Mouse (Mus musculus): ENCODE measurements around the gene Cdc42ep5. TPM values are rescaled to one million over a fixed set of nuclear protein-coding genes. Genes with fewer than 3 reads are reported as not detected.
"Not testable (repeated sequence)": the region's sequence is repeated elsewhere in the genome, so short reads cannot be mapped to it uniquely, and the experiment has no call there.

The Cdc42ep5 gene
- polyA plus RNA-seq, 1 experiment from 2014 or later = 22.8 TPM

- Histone ChIP-seq H3K4me3 (ENCODE audit: low read depth, low read length) (peak overlapping the region; percentile 56), H3K9ac (ENCODE audit: low read depth, low read length) (peak overlapping the region; percentile 62), H3K27me3 (replicated peaks; ENCODE audit: control insufficient read depth, insufficient read depth, low read length) (no peaks in the 10 kb centered on the region), H3K27ac (ENCODE audit: low read depth, low read length) (no peak overlapping the region), H3K9me3 (ENCODE audit: control insufficient read depth, low read length) (no peaks in the 10 kb centered on the region), H3K4me1 (replicated peaks; ENCODE audit: control insufficient read depth, insufficient read depth, low read length) (peaks cover 15% of the 10 kb centered on the region; the same call in 1 of the 2 replicates), H3K36me3 (ENCODE audit: control insufficient read depth, insufficient read depth, low read length) (no peaks in the 10 kb centered on the region), H3K4me2 (peak overlapping the region; percentile 85)
- ATAC-seq (replicated peaks; ENCODE audit: low FRiP score) = peak; percentile 66
- peak; percentile 45 for DNase-seq (ENCODE audit: low spot score)
- WGBS = 1% methylated on average over 11 of the region's 11 CpGs
Measured at GRCm38 (mm10) chr7:4163571-4164072, 1.0 kb downstream of the Cdc42ep5 start.

GRCm38 (mm10) chr7:4161596-4161995, 3.1 kb downstream of the Cdc42ep5 start:
- not testable (repeated sequence) for H3K27ac ChIP-seq (ENCODE audit: low read depth, low read length); H3K4me3 ChIP-seq (ENCODE audit: low read depth, low read length); H3K9ac ChIP-seq (ENCODE audit: low read depth, low read length); H3K36me3 ChIP-seq (ENCODE audit: control insufficient read depth, insufficient read depth, low read length); ATAC-seq (replicated peaks; ENCODE audit: low FRiP score); DNase-seq (ENCODE audit: low spot score); H3K4me2 ChIP-seq; H3K9me3 ChIP-seq (ENCODE audit: control insufficient read depth, low read length); H3K27me3 ChIP-seq (replicated peaks; ENCODE audit: control insufficient read depth, insufficient read depth, low read length)
- peaks cover 15% of the 10 kb centered on the region; the same call in 1 of the 2 replicates for H3K4me1 ChIP-seq (replicated peaks; ENCODE audit: control insufficient read depth, insufficient read depth, low read length)
- WGBS = 90% methylated on average over 4 of the region's 4 CpGs

- ATAC-seq (replicated peaks; ENCODE audit: low FRiP score) = no peak
- H3K9me3 ChIP-seq (ENCODE audit: control insufficient read depth, low read length) = no peaks in the 10 kb centered on the region
- WGBS = 60% methylated on average over 4 of the region's 4 CpGs
- H3K36me3 ChIP-seq (ENCODE audit: control insufficient read depth, insufficient read depth, low read length) = no peaks in the 10 kb centered on the region
- H3K4me2 ChIP-seq = no peak overlapping the region
- no peak for DNase-seq (ENCODE audit: low spot score)
- H3K4me1 ChIP-seq (replicated peaks; ENCODE audit: control insufficient read depth, insufficient read depth, low read length) = peaks cover 5% of the 10 kb centered on the region; the same call in 1 of the 2 replicates
- H3K4me3 ChIP-seq (ENCODE audit: low read depth, low read length) = no peak overlapping the region
- H3K27me3 ChIP-seq (replicated peaks; ENCODE audit: control insufficient read depth, insufficient read depth, low read length) = peaks cover 7% of the 10 kb centered on the region
- no peak overlapping the region for H3K9ac ChIP-seq (ENCODE audit: low read depth, low read length)
- no peak overlapping the region for H3K27ac ChIP-seq (ENCODE audit: low read depth, low read length)
Measured at GRCm38 (mm10) chr7:4154976-4155375, 9.7 kb downstream of the Cdc42ep5 start.

GRCm38 (mm10) chr7:4154356-4154755, 10.3 kb downstream of the Cdc42ep5 start:
- peaks cover 5% of the 10 kb centered on the region; the same call in 1 of the 2 replicates for H3K4me1 ChIP-seq (replicated peaks; ENCODE audit: control insufficient read depth, insufficient read depth, low read length)
- DNase-seq (ENCODE audit: low spot score) (no peak), ATAC-seq (replicated peaks; ENCODE audit: low FRiP score) (no peak)
- H3K4me3 ChIP-seq (ENCODE audit: low read depth, low read length) = no peak overlapping the region
- H3K27me3 ChIP-seq (replicated peaks; ENCODE audit: control insufficient read depth, insufficient read depth, low read length) = peaks cover 7% of the 10 kb centered on the region
- 80% methylated on average over 5 of the region's 5 CpGs for WGBS
- no peaks in the 10 kb centered on the region for H3K9me3 ChIP-seq (ENCODE audit: control insufficient read depth, low read length)
- no peak overlapping the region for H3K4me2 ChIP-seq
- no peak overlapping the region for H3K9ac ChIP-seq (ENCODE audit: low read depth, low read length)
- H3K27ac ChIP-seq (ENCODE audit: low read depth, low read length) = no peak overlapping the region
- no peaks in the 10 kb centered on the region for H3K36me3 ChIP-seq (ENCODE audit: control insufficient read depth, insufficient read depth, low read length)

DNA sequence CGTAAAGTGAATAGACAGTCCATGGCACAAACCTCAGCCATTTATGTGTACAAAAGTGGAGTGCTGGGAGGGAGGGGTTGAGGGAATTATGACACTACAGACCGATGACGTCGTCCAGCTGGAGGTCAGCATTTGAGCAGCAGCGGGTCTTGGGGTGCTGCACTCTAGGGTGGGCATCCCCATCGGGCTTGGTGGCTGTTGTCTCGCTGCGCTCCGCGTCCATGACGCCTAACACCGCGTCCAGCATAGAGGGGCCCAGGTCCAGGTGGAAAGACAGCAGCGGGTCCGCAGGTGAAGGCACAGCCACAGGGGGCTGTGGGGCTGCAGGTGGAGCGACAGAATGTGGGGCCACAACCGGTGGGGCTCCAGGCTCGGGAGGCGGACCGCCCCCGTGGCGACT, 13.4 kb downstream of the Cdc42ep5 start:
- Histone ChIP-seq H3K27ac (ENCODE audit: low read depth, low read length) (no peak overlapping the region), H3K4me2 (peak overlapping the region; percentile 89), H3K27me3 (replicated peaks; ENCODE audit: control insufficient read depth, insufficient read depth, low read length) (peaks cover 7% of the 10 kb centered on the region), H3K9me3 (ENCODE audit: control insufficient read depth, low read length) (no peaks in the 10 kb centered on the region), H3K9ac (ENCODE audit: low read depth, low read length) (no peak overlapping the region), H3K4me3 (ENCODE audit: low read depth, low read length) (peak overlapping the region; percentile 82), H3K36me3 (ENCODE audit: control insufficient read depth, insufficient read depth, low read length) (peaks cover 8% of the 10 kb centered on the region), H3K4me1 (replicated peaks; ENCODE audit: control insufficient read depth, insufficient read depth, low read length) (peaks cover 19% of the 10 kb centered on the region)
- no peak for DNase-seq (ENCODE audit: low spot score)
- no peak for ATAC-seq (replicated peaks; ENCODE audit: low FRiP score)
- 35% methylated on average over 22 of the region's 22 CpGs for WGBS

DNA sequence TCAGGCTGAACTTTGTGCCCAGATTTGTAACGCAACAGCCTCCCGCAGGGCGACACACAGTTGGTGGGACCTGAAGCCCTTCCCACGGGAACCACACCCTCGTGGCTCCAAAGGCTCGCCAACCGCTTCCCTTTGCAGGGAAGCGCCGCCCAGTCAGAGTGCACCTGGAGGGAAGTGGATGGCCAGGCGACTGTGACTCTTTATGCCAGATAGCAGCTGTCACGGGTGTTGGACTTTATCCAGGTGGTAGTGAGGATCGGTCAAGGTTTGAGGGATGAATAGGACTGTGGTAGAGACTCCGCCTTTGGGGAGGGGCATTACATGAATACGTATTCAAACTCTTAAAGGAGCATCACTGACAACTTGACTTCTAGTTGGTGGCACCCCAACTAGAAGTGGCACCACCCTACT, 13.8 kb downstream of the Cdc42ep5 start:
- Histone ChIP-seq H3K9ac (ENCODE audit: low read depth, low read length) (no peak overlapping the region; the same call in 1 of the 2 replicates), H3K4me1 (replicated peaks; ENCODE audit: control insufficient read depth, insufficient read depth, low read length) (peaks cover 19% of the 10 kb centered on the region), H3K27ac (ENCODE audit: low read depth, low read length) (no peak overlapping the region), H3K36me3 (ENCODE audit: control insufficient read depth, insufficient read depth, low read length) (peaks cover 12% of the 10 kb centered on the region), H3K4me3 (ENCODE audit: low read depth, low read length) (peak overlapping the region; percentile 82), H3K27me3 (replicated peaks; ENCODE audit: control insufficient read depth, insufficient read depth, low read length) (peaks cover 7% of the 10 kb centered on the region), H3K4me2 (peak overlapping the region; percentile 89), H3K9me3 (ENCODE audit: control insufficient read depth, low read length) (no peaks in the 10 kb centered on the region)
- peak; percentile 45 for DNase-seq (ENCODE audit: low spot score)
- ATAC-seq (replicated peaks; ENCODE audit: low FRiP score) = peak; percentile 20
- 13% methylated on average over 14 of the region's 14 CpGs for WGBS

DNA sequence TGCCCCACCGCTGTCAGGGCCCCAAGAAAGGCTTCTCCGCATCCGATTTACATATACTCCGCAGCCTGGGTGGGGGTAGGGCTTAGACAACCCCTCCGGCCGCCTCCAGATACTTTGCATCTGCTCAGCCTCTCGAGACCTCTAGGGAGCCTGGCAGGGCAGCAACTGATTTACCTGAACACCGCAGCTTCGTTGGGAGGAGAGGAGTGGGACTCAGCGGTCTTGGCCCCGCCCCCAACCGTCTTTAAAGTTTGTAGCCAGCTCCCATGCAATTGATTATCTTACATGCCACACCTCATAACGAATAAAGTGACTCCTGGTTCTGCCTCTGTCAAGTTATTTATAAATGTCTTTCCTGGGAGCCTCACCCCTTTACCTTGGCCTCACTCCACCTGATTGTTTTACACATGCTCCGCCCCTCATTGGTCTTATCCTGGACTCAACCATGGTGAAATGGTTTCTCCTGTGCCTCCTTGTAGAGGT, 14.6 kb downstream of the Cdc42ep5 start, which contains the start of gene Leng9:
TSS of gene Leng9 (minus strand) at position 316 of the 483 bp plus-strand sequence.
- DNase-seq (ENCODE audit: low spot score) (peak; percentile 69), ATAC-seq (replicated peaks; ENCODE audit: low FRiP score) (peak; percentile 46)
- peak within 1 kb of the TSS; percentile 83 for H3K9ac ChIP-seq (ENCODE audit: low read depth, low read length)
- peak within 1 kb of the TSS; percentile 94 for H3K27ac ChIP-seq (ENCODE audit: low read depth, low read length)
- peaks cover 19% of the 10 kb centered on the region for H3K36me3 ChIP-seq (ENCODE audit: control insufficient read depth, insufficient read depth, low read length)
- WGBS = 2% methylated on average over 14 of the region's 14 CpGs
- H3K9me3 ChIP-seq (ENCODE audit: control insufficient read depth, low read length) = no peaks in the 10 kb centered on the region
- peak within 1 kb of the TSS; percentile 89 for H3K4me2 ChIP-seq
- peak within 1 kb of the TSS; percentile 82 for H3K4me3 ChIP-seq (ENCODE audit: low read depth, low read length)
- H3K27me3 ChIP-seq (replicated peaks; ENCODE audit: control insufficient read depth, insufficient read depth, low read length) = peaks cover 7% of the 10 kb centered on the region
- peaks cover 19% of the 10 kb centered on the region for H3K4me1 ChIP-seq (replicated peaks; ENCODE audit: control insufficient read depth, insufficient read depth, low read length)

DNA sequence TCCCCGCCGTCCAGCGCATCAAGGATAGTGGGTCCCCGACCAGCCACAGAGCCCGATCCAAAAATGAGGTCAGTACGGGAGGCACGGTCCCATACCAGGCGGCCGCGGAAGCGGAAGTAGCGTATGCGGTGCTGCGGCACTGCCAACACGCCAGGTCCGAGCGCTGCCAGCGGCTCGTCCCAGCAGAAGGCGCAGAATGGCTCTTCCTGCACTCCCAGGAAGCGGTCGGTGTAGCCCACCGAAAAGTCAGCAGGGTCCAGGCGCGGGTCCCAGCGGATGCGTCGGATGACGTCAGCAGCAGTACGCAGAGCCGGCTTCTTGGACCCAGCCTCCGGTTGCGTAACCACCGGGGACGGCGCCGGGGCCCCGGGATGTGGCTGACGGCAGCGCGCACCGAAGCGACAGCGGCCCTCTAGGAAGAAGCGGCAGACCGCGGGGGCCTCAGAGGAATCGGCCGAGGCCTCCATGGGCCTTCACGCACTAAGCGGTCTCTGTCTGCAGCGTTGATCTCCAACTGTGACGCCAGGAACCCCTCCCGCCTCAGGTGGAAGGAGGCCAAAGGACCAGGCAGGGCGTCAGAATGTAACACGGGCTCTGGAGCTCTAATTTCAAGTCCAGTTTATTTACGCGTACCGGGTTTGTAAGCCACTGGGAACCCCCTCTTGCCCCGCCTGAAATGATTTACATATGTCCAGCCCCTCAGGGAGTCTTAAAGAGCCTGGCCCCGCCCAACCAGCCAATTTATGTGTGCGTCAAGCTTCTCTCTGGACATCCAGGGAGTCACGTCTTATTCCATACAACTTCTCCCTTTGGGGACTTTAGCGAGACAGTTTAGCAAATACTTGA, 15.2 kb downstream of the Cdc42ep5 start:
- peak overlapping the region; percentile 82 for H3K4me3 ChIP-seq (ENCODE audit: low read depth, low read length)
- peak; percentile 81 for DNase-seq (ENCODE audit: low spot score)
- peak overlapping the region; percentile 89 for H3K4me2 ChIP-seq
- peaks cover 25% of the 10 kb centered on the region for H3K36me3 ChIP-seq (ENCODE audit: control insufficient read depth, insufficient read depth, low read length)
- peaks cover 19% of the 10 kb centered on the region for H3K4me1 ChIP-seq (replicated peaks; ENCODE audit: control insufficient read depth, insufficient read depth, low read length)
- peak overlapping the region; percentile 94 for H3K27ac ChIP-seq (ENCODE audit: low read depth, low read length)
- peaks cover 7% of the 10 kb centered on the region for H3K27me3 ChIP-seq (replicated peaks; ENCODE audit: control insufficient read depth, insufficient read depth, low read length)
- under 1% methylated on average over 64 of the region's 64 CpGs for WGBS
- peak overlapping the region; percentile 83 for H3K9ac ChIP-seq (ENCODE audit: low read depth, low read length)
- ATAC-seq (replicated peaks; ENCODE audit: low FRiP score) = peak; percentile 74
- no peaks in the 10 kb centered on the region for H3K9me3 ChIP-seq (ENCODE audit: control insufficient read depth, low read length)
